Mouse (Mus musculus): ENCODE data around the gene E2f8.

The E2f8 gene

GRCm38 (mm10) chr7:48891029-48891428 lies 9.6 kb upstream of the E2f8 start:
- no peak for DNase-seq (ENCODE audit: low read depth, low spot score)

DNA sequence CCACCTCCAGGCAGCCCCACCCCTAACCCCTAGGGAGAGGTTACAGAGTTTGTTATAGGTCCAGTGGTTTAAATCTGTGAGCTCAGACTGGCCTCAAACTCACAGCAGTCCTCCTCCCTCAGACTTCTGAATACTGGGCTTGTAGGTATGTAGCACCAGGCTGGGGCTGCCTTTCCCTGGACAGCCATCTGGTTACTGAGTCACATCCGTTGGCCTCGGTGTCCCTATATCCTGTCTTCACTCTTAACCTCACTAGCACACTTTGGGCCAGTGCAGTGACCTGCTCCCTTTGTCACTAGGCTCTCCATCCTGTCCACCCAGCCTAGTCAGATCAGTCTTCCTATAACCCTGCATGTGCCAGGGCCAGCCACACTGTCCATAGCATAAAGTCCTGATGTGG lies 7.4 kb upstream of the E2f8 start:
- no peak for DNase-seq (ENCODE audit: low read depth, low spot score)

GRCm38 (mm10) chr7:48887973-48888372 lies 6.6 kb upstream of the E2f8 start:
- no peak for DNase-seq (ENCODE audit: low read depth, low spot score)

- no peak for DNase-seq (ENCODE audit: low read depth, low spot score)
Observed at GRCm38 (mm10) chr7:48884266-48884611, 2.8 kb upstream of the E2f8 start.

GRCm38 (mm10) chr7:48883525-48884265 lies 2.3 kb upstream of the E2f8 start:
- DNase-seq (ENCODE audit: low read depth, low spot score): no peak

GRCm38 (mm10) chr7:48881971-48882609 lies 694 bp upstream of the E2f8 start:
- no peak for DNase-seq (ENCODE audit: low read depth, low spot score)

- DNase-seq (ENCODE audit: low read depth, low spot score): peak; percentile 86
Observed at GRCm38 (mm10) chr7:48880591-48881481, 560 bp downstream of the E2f8 start.

- no peak for DNase-seq (ENCODE audit: low read depth, low spot score)
Observed at GRCm38 (mm10) chr7:48879574-48879973, 1.8 kb downstream of the E2f8 start.

DNA sequence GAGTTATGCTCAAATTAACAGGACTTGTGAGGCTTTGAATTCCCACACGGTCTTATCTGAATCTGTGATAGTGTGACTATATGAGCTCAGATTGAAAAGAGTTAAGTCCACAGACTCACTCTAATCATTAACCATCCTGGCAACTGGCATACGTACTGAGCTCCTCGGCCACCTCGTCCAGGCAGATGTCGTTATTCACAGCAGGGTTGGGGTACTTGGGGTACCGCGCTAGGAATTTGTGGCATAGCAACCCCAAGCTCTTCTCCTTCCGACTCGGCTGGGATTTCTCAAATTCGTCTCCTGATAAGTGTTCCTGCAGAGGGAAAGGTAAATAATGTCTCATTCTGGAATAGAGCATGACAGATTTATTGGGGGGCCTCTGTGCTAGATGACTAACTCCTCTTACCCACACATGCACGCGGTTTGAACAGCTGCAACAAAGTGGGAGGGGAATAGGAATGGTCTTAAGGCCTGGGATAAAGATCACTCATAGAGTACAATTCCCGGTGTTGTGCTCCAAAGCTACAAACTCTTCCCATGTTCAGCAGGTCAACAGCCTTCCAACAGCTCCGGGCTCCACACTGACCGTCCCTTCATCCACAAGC lies 3.5 kb downstream of the E2f8 start:
- no peak for DNase-seq (ENCODE audit: low read depth, low spot score)

- no peak for DNase-seq (ENCODE audit: low read depth, low spot score)
Observed at GRCm38 (mm10) chr7:48876526-48876925, 4.9 kb downstream of the E2f8 start.

GRCm38 (mm10) chr7:48875096-48875495 lies 6.3 kb downstream of the E2f8 start:
- DNase-seq (ENCODE audit: low read depth, low spot score): no peak

DNA sequence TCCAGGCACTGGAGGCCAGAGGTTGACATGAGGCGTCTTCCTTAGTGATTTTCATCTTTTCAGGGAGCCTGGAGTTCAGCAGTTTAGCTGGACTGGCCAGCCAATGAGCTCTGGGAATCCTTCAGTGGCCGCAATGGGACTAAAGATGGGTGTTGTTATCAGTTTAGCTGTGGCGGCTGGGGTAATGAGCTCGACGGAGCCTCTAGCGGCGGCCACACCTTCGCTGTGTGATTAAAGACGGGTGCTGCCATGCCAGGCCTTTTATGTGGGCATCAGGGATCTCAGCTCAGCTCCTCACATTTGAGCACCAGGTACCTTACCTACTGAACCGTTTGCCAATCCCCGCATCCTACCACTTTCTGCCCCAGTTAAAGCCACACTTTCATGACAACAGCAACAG lies 10.1 kb downstream of the E2f8 start:
- no peak for DNase-seq (ENCODE audit: low read depth, low spot score)

DNA sequence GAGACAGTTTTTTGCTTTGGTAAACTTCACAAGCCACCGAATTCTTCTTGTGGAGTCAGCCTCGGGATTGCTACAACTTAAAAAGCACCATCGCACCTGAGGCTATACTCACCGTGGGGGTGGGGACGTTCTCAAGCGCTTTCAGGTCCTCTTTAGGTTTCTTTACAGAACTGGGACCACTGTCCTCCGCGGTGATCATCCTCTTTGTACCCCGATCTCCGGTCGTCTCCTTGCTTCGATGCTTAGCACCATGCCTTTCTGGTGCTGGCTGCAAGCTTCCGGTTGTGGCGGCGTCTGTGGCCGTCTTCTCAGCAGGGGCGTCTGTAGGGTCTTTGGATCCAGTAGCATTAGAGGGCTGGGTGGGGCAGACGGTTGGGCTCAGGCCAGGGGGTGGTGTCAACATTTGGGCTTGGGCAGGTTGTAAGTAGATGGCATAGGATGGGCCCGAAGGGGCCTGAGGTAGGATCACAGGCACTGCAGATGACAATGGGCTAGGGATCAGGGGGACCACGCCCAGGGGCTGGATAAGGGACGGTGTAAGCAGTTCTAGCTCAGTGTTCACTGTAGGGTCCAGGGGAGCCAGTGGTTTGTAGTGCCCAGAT lies 10.7 kb downstream of the E2f8 start:
- no peak for DNase-seq (ENCODE audit: low read depth, low spot score)

- DNase-seq (ENCODE audit: low read depth, low spot score): no peak
Observed at GRCm38 (mm10) chr7:48870144-48870543, 11.3 kb downstream of the E2f8 start.

DNA sequence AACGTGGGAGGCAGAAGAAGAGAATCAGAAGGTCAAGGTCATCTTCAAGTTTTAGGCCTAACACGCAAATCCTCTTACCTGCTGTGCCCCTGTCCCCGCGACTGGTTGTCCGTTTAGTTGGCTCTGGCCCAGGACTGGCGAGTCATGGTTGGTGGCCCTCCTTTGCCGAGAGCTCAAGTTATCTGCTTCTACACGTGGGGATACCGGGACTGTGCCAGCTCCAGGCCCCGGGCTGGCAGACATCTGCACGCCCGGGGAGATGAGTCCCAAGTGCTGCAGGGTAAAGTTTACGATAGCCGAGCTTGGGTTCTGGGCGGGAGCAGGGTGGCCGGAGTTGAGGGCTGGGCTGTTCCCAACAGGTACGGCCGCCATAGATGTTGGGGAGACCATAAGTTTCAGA lies 13.8 kb downstream of the E2f8 start:
- no peak for DNase-seq (ENCODE audit: low read depth, low spot score)

GRCm38 (mm10) chr7:48864671-48865458 lies 16.5 kb downstream of the E2f8 start:
- DNase-seq (ENCODE audit: low read depth, low spot score): no peak

DNA sequence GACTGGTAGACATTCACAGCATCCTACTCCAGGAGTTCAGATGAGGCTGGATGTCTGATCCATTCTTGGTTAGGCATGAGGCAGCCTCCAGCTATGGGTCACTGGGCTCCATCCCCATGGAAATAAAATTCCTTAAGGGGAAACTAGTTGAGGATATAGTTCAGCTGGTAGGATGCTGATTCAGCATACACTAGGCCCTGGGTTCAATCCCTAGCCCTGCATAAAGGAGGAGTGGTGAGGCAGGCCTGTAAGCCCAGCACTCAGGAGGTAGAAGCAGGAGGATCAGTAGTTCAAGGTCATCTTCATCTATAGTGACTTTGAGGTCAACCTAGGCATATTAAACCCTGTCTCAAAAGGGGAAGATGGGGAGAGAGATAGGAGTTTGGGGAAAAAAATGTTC lies 17.2 kb downstream of the E2f8 start:
- no peak for DNase-seq (ENCODE audit: low read depth, low spot score)

DNA sequence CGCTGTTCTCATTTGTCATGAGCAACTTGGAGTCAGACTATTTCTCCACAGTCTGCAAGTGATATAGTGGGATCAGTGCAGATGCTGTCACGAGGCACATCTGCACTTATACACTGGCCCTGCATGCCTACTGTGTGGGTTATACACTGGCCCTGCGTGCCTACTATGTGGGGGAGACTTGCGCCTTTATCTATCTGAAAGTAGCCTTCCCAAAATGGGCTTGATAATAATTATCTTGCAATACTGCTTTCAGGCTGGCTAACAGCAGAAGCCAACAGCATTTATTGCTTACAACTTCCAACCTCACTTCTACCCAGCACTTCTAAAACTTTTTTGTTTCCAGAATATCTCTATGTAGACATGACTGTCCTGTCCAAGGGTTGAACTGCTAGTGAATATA lies 19.6 kb downstream of the E2f8 start:
- no peak for DNase-seq (ENCODE audit: low read depth, low spot score)

- no peak for DNase-seq (ENCODE audit: low read depth, low spot score)
Observed at GRCm38 (mm10) chr7:48860948-48861347, 20.4 kb downstream of the E2f8 start.

DNA sequence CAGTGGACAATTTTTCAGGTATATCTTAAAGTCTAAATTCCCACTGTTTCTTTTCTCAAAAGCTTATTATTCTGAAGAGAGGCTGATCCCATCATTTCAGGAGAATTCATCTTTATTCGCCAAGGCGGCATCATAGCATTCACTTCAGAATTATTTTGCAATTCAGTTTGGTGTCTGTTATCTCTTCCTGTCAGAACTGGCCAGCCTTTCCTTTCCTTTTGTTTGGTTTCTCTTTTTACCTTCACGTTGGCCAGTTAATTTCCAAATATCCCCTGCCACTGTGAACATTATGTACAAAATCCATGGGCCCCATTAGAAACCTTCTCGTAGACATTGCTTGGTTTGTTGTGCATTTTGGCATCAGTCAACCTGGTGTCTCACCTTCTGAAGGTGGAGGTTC lies 22.0 kb downstream of the E2f8 start:
- no peak for DNase-seq (ENCODE audit: low read depth, low spot score)

- no peak for DNase-seq (ENCODE audit: low read depth, low spot score)
Observed at GRCm38 (mm10) chr7:48858257-48858656, 23.1 kb downstream of the E2f8 start.

Measured in brain, embryonic 18.5 days (tissue).